12 mouse cellular contexts compared by ENCODE assay signal in the genomic region with DNA sequence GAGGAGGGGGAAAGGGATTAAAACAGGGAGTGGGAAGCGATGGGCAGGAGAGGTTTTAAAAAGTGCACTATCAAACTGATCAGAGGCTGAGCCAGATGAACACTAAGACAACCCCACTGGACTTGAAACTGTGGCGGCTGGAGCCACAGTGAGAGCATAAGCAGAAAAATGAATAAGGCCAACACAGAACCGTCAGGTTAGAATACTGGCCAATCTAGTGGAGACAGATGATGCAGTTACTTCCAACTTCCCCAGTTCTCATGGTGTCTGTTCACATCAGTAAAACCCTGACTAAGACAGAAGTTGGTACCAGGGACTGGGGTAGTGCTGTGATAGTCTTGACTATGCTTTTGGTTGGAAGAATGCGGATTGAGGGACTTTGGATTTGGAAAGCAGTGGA.
"Had no signal": no experiment of that assay in that cellular context is flagged by ENCODE, and none has a peak within 500 bp of the region (broad histone marks: within the 10 kb centered on the region; RNA-seq: fewer than 3 reads in every experiment).

No protein-coding gene starts in this region.

- DNase-seq: retina, postnatal 1 day; right cerebral cortex, adult 18-20 months; right cerebral cortex, postnatal 14 days; right cerebral cortex, postnatal 25 days; right cerebral cortex, postnatal 4 days; spleen, adult 18-20 months; thymus, adult 18-20 months; thymus, adult 2 months; thymus, postnatal 14 days; thymus, postnatal 25 days; thymus, postnatal 36 days; thymus, postnatal 4 days had no signal
